Mouse (Mus musculus) brain, embryonic 14.5 days (tissue): ENCODE data around the gene Ap2b1.
A peak's percentile ranks its signal among the peaks of the same experiment; 100 is the strongest.

Experiments
- CTCF ChIP-seq: fragments of 200-500 bp; IDR thresholded peaks from 2 replicates; pipeline ENCODE4 v1.5.1; 2012; ENCODE audit warnings: inconsistent platforms, mild to moderate bottlenecking, moderate library complexity, borderline replicate concordance; ENCODE audit not compliant: insufficient read depth, insufficient read length; ENCODE audit errors: extremely low read depth
- POLR2A ChIP-seq: fragments of 200-500 bp; IDR thresholded peaks from 2 replicates; pipeline ENCODE4 v1.6.1; 2012; ENCODE audit warnings: mild to moderate bottlenecking, inconsistent platforms, borderline replicate concordance; ENCODE audit not compliant: poor library complexity, insufficient read depth, insufficient read length, severe bottlenecking; ENCODE audit errors: extremely low read depth

DNA sequence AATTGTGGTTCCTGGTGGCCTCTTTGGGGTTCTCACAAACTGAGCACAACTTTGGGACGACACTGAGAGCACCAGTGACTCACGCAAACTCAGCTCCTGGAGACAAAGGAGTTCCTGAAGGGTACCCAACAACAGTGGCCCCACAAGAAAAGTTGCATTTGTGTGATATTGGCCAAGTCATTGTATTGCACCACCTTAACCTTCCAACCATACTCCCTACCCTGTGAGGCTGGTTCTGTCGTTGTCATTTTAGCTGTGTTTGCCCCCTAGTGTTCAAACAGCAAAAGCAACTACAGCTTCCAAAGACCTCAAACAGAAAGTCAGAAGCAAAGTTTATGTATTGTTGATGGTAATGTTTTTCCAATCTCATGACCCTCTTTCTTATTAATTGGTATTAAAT is 35.7 kb upstream of the Ap2b1 start:
- TF ChIP-seq POLR2A (no peak), CTCF (peak; percentile 58; the same call in 1 of the 2 replicates)
